ENCODE assay signal across 13 mouse cellular contexts in genomic region chr8:127553582-127553981, GRCm38 (mm10).
DNase-seq lines count a peak whose midpoint lies in the region; ATAC-seq lines count a peak whose summit lies in the region.
"Had no signal": no experiment of that assay in that cellular context is flagged by ENCODE, and none has a peak within 500 bp of the region (broad histone marks: within the 10 kb centered on the region; RNA-seq: fewer than 3 reads in every experiment).

No protein-coding gene starts in this region.

- peaks cover 8% of the 10 kb centered on the region for H3K4me1 ChIP-seq in hindbrain, embryonic 16.5 days (ENCODE audit: control insufficient read depth, insufficient read depth, low read depth, low read length)
- H3K4me1 ChIP-seq in hindbrain, embryonic 10.5 days (replicated peaks): peaks cover 44% of the 10 kb centered on the region
- H3K4me1 ChIP-seq in embryonic facial prominence, embryonic 13.5 days: peaks cover 60% of the 10 kb centered on the region
- peaks cover 34% of the 10 kb centered on the region for H3K4me1 ChIP-seq in liver, embryonic 13.5 days (replicated peaks)

- H3K4me2 ChIP-seq in hindbrain, embryonic 16.5 days (ENCODE audit: low read length): no peak overlapping the region
- H3K4me2 ChIP-seq in embryonic facial prominence, embryonic 13.5 days: peak overlapping the region; percentile 27
- H3K4me2 ChIP-seq in liver, embryonic 13.5 days: no peak overlapping the region

- ATAC-seq in hindbrain, embryonic 16.5 days: no peak
- ATAC-seq in embryonic facial prominence, embryonic 13.5 days (ENCODE audit: insufficient number of reproducible peaks, insufficient read depth, low FRiP score, low TSS enrichment, low read depth): no peak
- peak; percentile 71 for ATAC-seq in liver, embryonic 13.5 days (ENCODE audit: low read depth)
- no peak for ATAC-seq in frontal cortex, adult (ENCODE audit: low TSS enrichment)

- H3K9ac ChIP-seq in hindbrain, embryonic 16.5 days (ENCODE audit: low read depth, low read length): no peak overlapping the region
- H3K9ac ChIP-seq in embryonic facial prominence, embryonic 13.5 days: no peak overlapping the region
- H3K9ac ChIP-seq in liver, embryonic 13.5 days: no peak overlapping the region

- no peaks in the 10 kb centered on the region for H3K36me3 ChIP-seq in hindbrain, embryonic 16.5 days (ENCODE audit: control insufficient read depth, insufficient read depth, low read length)
- H3K36me3 ChIP-seq in hindbrain, embryonic 10.5 days: no peaks in the 10 kb centered on the region
- no peaks in the 10 kb centered on the region for H3K36me3 ChIP-seq in embryonic facial prominence, embryonic 13.5 days
- H3K36me3 ChIP-seq in liver, embryonic 13.5 days: no peaks in the 10 kb centered on the region

- no peaks in the 10 kb centered on the region for H3K27me3 ChIP-seq in hindbrain, embryonic 16.5 days (replicated peaks; ENCODE audit: control insufficient read depth, insufficient read depth, low read length)
- H3K27me3 ChIP-seq in hindbrain, embryonic 10.5 days (ENCODE audit: insufficient read depth, poor library complexity, severe bottlenecking): peaks cover 21% of the 10 kb centered on the region
- peaks cover 4% of the 10 kb centered on the region; the same call in 1 of the 2 replicates for H3K27me3 ChIP-seq in embryonic facial prominence, embryonic 13.5 days
- no peaks in the 10 kb centered on the region for H3K27me3 ChIP-seq in liver, embryonic 13.5 days

- no peaks in the 10 kb centered on the region for H3K9me3 ChIP-seq in hindbrain, embryonic 16.5 days (ENCODE audit: control insufficient read depth, low read length)
- no peaks in the 10 kb centered on the region for H3K9me3 ChIP-seq in hindbrain, embryonic 10.5 days
- H3K9me3 ChIP-seq in embryonic facial prominence, embryonic 13.5 days: no peaks in the 10 kb centered on the region
- H3K9me3 ChIP-seq in liver, embryonic 13.5 days (replicated peaks): no peaks in the 10 kb centered on the region

- WGBS in hindbrain, embryonic 16.5 days: 71% methylated on average over 5 of the region's 5 CpGs
- WGBS in hindbrain, embryonic 10.5 days: 75% methylated on average over 5 of the region's 5 CpGs
- WGBS in embryonic facial prominence, embryonic 13.5 days: 27% methylated on average over 5 of the region's 5 CpGs
- WGBS in liver, embryonic 13.5 days (ENCODE audit: insufficient replicate concordance): 24% methylated on average over 5 of the region's 5 CpGs

- H3K4me3 ChIP-seq in hindbrain, embryonic 16.5 days (ENCODE audit: low read length): no peak overlapping the region
- no peak overlapping the region for H3K4me3 ChIP-seq in hindbrain, embryonic 10.5 days
- no peak overlapping the region for H3K4me3 ChIP-seq in embryonic facial prominence, embryonic 13.5 days
- H3K4me3 ChIP-seq in liver, embryonic 13.5 days (replicated peaks): no peak overlapping the region
- H3K4me3 ChIP-seq: heart, adult 2 months had no signal

- H3K27ac ChIP-seq in hindbrain, embryonic 16.5 days (ENCODE audit: low read depth, low read length): 0 out of 2 replicates have a peak overlapping the region, but pooled peaks have one; percentile 39
- no peak overlapping the region for H3K27ac ChIP-seq in hindbrain, embryonic 10.5 days
- H3K27ac ChIP-seq in embryonic facial prominence, embryonic 13.5 days: peak overlapping the region; percentile 52
- no peak overlapping the region for H3K27ac ChIP-seq in liver, embryonic 13.5 days
- H3K27ac ChIP-seq: heart, adult 2 months; macrophage had no signal

- no peak for DNase-seq in hindbrain, embryonic 10.5 days (ENCODE audit: low spot score)
- peak; percentile 50 for DNase-seq in kidney, adult 9 months
- no peak for DNase-seq in liver, embryonic 13.5 days
- no peak for DNase-seq in cerebellum, adult 9-10 months
- DNase-seq: cerebellum, postnatal 10 days; heart, adult 2 months; heart, postnatal 10 days; right cerebral cortex, postnatal 4 days; thymus, postnatal 25 days had no signal

Comparison
In these comparisons a context has a peak if more than half of its experiments do, and no peak if none do; other contexts are left out.
1. H3K27ac ChIP-seq: peak in hindbrain, embryonic 16.5 days (single experiment) and embryonic facial prominence, embryonic 13.5 days (single experiment); none in hindbrain, embryonic 10.5 days (single experiment) and liver, embryonic 13.5 days (single experiment).